Mouse (Mus musculus): Measurements from ENCODE around the gene Psmd9. TPM values are rescaled to one million over a fixed set of nuclear protein-coding genes. Genes with fewer than 3 reads are reported as not detected.
A peak's percentile ranks its signal among the peaks of the same experiment; 100 is the strongest.
"Not testable (repeated sequence)": the region's sequence is repeated elsewhere in the genome, so short reads cannot be mapped to it uniquely, and the experiment has no call there.

Psmd9 gene
- total RNA-seq, 1 experiment from 2014 or later: 30.8 TPM

DNA sequence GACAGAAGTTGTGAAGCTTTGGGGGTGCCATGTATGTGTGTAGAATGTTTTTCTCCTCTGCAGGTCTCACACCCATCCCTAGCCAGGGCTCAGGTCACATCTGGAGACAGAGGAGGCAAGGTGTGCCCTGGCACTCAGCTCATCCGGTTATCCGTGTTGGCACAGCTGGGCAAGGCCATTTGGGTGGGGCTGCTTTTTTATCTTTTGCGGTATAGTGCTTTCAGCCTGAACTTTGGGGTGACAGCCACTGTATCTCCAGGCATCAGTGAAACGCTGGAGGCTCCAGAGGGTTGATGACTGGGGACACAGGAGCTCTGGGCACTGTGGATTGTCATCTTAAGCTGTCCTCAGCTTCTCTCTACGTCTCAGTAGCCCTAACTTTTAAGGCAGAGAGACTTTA is 24.2 kb downstream of the Psmd9 start:
- no peak for DNase-seq

DNA sequence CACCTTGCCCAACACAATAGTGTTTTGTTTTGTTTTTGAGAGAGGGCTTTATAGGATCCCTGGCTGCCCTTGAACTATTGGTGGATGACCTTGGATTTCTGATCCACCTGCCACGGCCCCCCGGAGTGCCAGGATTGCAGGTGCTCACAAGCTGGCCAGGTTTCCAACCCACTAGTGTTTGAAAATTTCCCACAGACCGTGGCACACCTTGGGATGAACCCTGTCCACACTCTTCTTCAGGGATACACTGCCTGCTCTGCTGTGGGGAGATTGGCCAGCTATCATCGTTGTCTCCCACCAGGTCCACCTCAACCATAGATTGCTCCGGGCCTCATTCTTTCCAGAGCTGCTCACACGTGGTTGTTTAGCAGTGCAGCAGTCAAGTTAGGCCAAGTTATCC is 25.6 kb downstream of the Psmd9 start:
- no peak for DNase-seq

DNA sequence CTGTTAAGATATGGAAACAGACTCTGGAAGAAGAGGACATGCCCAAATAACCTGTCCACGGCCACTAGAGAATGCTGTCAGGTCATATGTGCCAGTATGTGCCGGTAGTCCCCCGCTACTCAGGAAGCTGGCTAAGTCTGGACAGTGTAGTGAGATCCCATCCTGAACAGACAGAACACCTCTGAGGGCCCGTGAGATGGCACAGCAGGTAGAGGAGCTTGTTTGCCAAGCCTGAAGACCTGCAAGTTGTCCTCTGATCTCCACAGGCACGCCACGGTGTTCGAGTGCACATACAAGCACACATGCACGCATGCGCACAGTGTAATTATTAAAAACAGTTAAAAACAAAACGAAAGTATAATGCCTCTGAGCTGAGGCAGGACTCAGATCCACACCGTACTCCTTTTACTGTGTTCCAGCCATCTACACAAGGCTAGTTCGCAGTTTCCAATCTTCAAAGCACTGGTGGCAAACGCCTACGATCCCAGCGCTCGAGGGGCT is 26.3 kb downstream of the Psmd9 start:
- DNase-seq: no peak

DNA sequence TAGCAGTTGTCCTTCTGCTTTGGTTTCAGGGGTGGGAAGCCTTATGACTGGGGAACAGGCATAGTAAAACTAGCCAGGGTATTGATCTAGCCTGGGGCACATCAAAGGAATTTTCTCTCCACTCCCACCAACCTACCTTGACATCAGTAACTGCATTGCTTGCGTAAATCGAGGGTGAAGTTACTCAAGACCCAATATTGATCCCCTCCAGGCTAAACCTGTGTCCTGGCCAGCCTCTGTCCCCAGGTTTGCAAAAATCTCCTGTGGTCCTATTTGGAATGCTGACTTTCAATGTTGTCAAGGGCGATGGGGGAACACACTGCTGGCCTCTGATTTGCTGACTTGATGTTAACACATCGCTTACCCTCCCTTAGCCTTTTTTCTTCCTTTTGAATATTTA is 27.5 kb downstream of the Psmd9 start:
- no peak for DNase-seq

DNA sequence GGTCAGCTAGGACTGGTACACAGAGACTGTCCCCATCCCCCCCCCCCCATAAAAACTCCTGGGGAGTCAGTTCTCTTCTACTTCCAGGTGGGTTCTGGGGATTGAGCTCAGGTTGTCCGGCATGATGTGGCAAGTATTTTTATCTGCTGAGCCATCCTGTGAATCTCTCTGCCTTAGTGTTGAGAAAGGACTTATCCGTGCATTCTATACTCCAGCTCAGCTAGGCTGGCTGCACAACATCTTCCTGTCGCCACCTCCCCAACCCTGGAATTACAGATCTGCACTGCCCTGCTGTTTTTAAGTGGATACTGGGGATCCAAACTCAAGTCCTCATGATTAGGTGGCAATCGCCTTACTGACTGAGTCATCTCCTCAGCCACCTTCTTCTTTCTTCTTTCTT is 29.3 kb downstream of the Psmd9 start:
- DNase-seq: no peak

DNA sequence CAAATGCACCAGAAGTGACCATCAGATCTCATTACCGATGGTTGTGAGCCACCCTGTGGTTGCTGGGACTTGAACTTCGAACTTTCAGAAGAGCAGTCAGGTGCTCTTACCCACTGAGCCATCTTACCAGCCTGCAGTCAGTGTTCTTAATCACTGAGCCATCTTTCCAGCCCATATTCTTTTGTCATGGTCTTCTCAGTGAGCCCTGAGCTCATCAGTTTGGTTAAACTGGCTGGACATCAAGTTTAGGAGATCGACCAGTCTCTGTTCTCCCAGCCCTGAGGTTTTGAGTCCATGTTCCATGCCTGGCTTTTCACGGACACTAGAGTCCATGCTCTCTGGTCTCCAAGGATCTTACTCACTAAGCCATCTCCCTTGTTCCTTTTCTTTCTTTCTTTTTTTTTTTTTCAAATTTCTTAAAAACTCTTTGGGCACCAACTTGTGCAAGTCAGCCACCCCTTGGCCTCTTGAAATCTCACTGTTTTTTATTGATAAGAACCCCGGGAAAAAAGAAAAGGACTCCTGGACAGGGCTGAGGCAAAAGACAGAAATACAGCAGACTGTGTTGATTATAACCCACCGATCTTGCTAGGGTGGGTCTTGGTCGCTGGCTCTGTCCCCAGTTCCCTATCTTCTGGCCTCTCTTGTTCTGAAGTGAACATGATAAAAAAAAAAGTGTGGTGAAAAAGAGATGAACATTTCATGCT is 31.8 kb downstream of the Psmd9 start:
- not testable (repeated sequence) for DNase-seq

DNA sequence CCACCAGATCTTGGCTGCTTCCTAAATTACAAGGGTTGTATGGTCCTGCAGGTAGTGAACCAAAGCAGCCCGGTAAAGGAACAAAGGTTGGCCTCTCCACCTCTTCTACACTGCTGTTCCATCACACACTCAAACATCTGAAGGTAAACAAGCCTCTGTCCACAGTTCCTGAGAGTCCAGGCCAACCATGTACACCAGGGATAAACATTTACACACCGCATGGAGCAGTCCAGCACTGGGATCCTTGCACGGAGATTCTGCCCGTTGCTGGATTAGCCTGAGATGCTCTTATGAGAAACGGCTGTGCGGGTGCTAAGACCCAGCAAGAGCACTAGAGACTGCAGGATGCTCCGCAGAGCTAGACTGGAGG is 32.3 kb downstream of the Psmd9 start:
- DNase-seq: no peak

DNA sequence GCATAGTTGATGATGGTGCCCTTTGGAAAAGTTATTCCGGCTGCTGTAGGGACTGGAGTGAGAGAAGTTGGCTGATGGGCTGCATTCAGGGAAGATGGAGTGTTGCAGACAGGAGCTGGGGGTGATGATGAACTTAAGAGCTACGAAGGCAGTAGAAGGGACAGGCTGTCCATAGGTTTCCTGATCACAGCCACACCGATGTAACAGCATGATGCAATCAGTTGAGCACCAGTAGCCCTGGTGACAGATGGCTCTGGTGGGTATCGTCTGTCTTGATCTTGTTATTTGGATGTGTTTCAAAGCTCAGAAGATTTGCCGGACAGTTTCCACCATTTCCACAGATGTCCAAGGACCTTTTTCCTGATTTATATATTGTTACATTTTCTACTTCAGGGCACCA is 32.8 kb downstream of the Psmd9 start:
- no peak for DNase-seq

DNA sequence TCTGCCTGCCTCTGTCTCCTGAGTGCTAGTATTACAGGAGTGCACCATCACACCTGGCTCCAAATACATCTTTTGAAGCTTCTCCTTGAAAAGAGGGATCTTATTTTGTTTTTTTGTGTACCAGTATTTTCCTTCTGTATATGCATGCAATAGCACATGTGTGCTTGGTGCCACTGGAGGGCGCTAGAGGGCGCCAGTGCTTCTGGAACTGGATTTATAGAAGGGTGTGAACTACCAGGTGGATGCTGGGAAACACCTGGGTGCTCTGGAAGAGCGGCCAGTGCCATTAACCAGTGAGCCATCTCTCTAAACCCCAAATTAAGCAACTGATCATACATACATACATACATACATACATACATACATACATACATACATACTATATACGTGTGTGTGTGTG is 33.6 kb downstream of the Psmd9 start:
- DNase-seq: not testable (repeated sequence)

DNA sequence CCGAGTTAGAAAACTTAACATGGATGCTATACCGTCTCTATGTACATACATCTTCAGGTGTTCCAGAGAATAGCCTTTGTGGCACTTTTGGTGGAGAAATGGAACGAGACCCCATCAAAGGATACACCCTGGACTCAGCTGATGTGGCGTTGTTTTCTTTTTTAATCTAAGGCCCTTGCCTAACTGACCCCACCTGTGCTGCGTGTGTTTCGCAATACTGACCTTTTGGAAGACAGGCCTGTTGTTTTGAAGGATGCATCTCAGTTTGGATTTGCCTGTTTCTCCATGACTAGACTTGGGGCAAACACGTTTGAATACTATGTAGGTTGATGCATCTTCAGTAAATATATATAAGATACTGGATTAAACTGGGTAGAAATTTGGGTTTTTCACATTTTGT is 34.4 kb downstream of the Psmd9 start:
- not testable (repeated sequence) for DNase-seq

DNA sequence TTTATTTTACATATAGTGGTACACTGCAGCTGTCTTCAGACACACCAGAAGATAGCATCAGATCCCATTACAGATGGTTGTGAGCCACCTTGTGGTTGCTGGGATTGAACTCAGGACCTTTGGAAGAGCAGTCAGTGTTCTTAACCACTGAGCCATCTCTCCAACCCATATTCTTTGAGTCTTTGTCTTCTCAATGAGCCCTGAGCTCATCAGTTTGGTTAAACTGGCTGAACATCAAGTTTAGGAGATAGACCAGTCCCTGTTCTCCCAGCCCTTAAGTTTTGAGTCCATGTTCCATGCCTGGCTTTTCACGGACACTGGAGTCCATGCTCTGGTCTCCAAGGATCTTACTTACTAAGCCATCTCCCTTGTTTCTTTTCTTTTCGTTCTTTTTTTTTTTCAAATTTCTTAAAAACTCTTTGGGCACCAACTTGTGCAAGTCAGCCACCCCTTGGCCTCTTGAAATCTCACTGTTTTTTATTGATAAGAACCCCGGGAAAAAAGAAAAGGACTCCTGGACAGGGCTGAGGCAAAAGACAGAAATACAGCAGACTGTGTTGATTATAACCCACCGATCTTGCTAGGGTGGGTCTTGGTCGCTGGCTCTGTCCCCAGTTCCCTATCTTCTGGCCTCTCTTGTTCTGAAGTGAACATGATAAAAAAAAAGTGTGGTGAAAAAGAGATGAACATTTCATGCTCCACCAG is 53.3 kb downstream of the Psmd9 start:
- not testable (repeated sequence) for DNase-seq

DNA sequence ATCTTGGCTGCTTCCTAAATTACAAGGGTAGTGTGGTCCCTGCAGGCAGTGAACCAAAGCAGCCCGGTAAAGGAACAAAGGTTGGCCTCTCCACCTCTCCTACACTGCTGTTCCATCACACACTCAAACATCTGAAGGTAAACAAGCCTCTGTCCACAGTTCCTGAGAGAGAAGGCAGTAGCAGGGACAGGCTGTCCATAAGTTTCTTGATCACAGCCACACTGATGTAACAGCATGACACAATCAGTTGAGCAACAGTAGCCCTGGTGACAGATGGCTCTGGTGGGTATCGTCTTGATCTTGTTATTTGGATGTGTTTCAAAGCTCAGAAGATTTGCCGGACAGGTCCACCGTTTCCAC is 53.8 kb downstream of the Psmd9 start:
- DNase-seq: no peak

DNA sequence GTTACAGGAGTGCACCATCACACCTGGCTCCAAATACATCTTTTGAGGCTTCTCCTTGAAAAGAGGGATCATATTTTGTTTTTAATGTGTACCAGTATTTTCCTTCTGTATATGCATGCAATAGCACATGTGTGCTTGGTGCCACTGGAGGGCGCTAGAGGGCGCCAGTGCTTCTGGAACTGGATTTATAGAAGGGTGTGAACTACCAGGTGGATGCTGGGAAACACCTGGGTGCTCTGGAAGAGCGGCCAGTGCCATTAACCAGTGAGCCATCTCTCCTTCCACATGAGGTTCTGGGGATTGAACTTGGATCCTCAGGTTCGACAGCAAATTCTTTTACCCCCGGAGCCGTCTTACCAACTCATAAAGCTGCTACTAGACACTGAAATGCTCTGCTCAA is 54.6 kb downstream of the Psmd9 start:
- DNase-seq: not testable (repeated sequence)

DNA sequence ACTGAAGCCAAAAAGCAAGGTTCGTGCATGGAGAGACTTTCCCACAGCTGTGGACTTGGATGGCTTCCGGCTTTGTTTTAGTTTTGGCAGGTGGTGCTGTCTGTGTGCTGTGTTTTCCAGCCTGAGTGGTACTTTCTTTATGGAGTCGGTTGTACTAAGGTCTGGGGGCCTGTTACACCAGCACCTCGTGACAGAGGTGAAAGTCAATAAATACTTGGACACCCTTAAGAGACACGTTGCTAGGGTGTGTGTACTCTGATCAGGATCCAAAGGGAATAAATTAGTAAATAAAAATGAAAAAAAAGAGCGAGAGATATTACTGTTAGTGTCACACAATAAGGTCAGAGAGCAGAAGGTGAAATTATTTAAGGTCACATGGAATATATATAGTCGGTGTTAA is 57.6 kb downstream of the Psmd9 start:
- no peak for DNase-seq

DNA sequence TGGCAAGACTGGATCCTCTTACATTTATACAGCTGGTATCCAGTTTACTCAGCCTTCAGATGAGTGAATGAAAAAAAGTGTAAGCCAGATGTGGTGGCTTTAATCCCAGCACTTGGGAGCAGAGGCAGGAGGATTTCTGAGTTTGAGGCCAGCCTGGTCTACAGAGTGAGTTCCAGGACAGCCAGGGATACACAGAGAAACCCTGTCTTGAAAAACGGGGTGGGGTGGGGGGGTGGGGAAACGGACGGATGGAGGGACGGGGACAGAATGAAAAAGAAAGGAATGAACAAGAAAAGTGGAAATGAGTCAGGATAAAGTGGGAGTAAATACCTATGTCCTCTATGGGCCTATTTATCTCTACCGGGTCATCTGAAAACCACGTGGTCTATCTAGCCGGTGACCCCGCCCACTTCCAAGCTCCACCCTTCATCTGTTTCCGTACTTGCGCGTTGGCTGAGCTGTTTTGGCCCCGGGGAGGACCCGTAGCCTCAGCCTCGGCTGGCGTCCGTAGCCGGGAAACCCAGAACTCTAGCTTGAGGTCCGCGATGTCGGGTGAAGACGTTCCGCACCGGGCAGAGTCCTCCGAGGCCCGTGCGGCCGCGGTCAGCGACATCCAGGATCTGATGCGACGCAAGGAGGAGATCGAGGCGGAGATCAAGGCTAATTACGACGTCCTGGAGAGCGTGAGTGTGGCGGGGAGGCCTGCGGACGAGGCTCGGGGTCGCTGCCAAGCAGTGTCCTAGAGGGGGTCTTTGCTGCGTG is 58.7 kb downstream of the Psmd9 start:
- DNase-seq: peak; percentile 96

DNA sequence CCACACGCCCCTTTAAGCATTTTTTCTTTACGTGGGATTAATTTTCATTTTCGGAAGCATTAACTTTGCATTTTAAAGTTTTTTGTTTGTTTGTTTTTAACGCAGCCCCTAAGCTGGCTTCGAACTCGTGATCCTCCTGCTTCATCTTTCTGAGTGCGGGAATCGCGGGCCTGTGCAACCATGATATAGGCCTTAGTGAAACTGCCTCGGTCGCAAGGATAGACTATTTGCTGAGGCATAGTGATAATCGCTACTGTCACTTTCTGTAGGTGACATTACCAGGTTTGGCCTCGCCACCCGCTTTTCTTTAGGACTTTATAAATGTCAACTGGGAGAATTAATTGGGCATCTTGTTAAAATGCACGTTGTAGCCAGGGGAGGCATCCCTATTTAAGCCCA is 59.3 kb downstream of the Psmd9 start:
- DNase-seq: no peak

DNA sequence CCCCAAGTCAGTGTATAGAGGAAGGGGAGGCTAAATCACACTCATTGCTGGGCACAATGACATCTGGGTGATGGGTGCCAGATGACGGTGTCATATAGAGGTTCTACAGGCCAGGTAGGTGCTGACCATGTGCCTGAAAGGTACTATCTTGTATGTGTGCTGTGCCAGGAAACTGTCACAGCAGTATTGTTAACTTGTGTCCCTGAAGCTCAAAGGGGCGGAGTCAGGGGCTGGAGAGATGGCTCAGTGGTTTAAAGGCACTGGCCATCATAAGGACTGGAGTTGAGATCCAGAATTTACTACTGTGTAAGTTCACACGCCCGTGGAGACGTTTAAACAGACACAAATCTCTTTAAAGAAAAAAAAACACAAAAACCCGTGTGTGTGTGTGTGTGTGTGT is 60.1 kb downstream of the Psmd9 start:
- DNase-seq: no peak

DNA sequence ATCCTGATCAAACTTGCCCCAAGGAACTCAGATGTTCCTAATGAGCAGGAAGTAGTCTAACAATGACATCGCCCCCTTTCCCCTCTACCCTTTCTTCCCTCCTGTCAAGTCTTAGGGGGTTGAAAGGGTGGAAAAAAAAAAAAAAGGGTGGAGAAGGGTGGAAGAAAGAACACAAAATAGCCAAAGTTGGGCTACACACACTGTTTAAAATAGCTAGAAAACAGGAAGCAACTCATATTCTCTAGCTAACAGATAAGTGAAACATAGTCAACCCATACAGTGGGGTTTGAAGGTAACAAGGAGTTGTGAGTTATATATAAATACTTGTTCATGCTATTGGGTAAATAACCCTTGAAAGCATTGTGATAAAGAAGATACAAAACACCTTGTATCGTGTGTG is 63.0 kb downstream of the Psmd9 start:
- no peak for DNase-seq

DNA sequence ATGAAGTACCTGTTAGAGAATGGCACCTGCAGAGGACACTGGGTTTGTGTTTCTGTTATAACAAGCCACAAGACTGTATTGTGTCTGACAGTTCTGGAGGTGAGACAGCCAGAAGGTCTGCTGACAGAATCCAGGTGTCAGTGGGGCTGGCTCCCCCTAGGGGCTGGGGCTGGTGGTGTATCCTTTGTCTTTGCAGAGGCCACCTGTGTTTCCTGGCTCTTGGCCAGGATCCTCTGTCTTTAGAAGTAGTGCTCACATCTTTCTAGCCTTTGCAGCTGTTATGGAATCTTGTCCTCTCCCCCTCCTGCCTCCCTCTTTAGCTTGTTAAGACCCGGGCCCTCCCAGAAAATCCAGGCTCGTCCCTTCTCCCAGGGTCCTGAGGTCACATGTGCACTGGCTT is 66.5 kb downstream of the Psmd9 start:
- DNase-seq: peak; percentile 28

DNA sequence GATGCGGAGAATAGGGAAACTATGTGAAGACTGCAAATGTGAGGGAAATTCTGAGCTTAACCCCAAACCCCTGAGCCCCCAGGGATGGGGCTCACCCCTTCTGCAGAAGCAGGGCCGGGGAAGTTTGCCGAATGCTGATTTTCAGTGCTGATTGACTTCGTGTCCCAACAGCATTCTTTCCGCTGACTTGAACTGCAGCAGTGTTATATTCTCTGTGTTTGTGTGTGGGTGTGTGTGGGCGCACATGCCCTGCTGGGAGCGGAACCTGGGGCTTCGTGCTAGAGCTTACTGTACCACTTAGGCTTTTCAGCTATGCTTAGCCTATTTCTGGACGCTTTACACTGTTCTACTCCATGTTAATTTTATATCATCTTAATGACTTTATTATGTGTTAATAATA is 67.2 kb downstream of the Psmd9 start:
- DNase-seq: no peak

DNA sequence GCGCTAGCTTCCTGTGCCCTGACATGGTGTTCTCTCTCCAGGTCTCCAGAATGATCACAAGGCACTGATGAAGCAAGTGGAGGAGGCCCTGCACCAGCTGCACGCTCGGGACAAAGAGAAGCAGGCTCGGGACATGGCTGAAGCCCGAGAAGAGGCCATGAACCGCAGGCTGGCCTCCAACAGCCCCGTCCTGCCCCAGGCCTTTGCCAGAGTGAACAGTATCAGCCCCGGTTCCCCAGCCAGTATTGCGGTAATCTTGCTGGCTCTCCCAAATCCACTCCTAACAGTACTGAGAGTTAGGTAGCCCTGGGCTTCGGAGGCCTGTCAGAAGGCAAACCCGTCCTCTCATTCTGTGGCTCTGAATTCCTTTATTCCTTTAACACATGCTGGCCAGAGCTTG is 70.3 kb downstream of the Psmd9 start:
- DNase-seq: no peak

DNA sequence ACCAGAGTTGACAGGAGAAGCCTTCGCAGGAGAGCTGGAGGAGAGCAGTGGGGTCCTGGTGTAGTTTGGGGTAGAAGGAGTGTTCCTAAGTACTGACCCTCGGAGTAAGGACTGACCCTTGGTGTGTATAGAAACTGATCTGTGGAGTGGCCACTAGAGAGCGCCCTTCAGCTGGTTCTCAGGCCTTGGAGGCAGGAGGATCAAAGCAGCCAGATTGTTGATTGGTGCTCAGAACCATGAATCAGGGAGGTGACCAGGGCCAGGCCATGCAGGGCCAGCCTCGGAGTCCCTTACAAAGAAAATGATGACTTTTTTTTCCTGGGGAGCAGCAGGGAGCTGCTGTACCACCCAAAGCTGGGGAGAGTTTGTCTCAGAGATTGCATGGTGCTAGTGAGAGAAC is 76.3 kb downstream of the Psmd9 start:
- DNase-seq: peak; percentile 42

DNA sequence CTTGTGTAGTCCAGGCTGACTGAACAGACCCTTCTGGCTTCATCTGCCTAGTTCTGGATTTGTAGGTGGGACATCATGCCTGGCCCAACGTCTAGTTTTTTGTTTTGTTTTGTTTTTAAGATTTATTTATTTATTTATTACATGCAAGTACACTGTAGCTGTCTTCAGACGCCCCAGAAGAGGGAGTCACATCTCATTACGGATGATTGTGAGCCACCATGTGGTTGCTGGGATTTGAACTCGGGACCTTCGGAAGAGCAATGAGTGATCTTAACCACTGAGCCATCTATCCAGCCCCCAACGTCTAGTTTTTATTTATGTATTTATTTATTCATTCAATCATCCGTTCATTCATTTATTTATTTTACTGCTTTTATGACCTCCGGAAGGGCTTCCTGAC is 82.2 kb downstream of the Psmd9 start:
- DNase-seq: no peak

Data from adrenal gland, postnatal 25 days (tissue).